Mouse (Mus musculus): ENCODE measurements at regions not wholly inside any gene's neighbourhood (a gene's known extent, or its start where the extent isn't known, plus 50 kb on each side); places are given as distances from the start of the nearest gene placed in this dataset.
A peak's percentile ranks its signal among the peaks of the same experiment; 100 is the strongest.

- TF ChIP-seq CTCF (IDR thresholded peaks at IDR 0.05; ENCODE audit: borderline replicate concordance, insufficient read depth, low read depth, low read length) (no peak), POLR2A (IDR thresholded peaks at IDR 0.05; ENCODE audit: borderline replicate concordance, insufficient read depth, low read length) (no peak)
- H3K4me1 ChIP-seq (ENCODE audit: control insufficient read depth, insufficient read depth, low read length): no peaks in the 10 kb centered on the region
- 33% methylated on average over 5 of the region's 5 CpGs for WGBS
- no peak overlapping the region for H3K27ac ChIP-seq (ENCODE audit: insufficient read depth, low read length)
- H3K4me3 ChIP-seq (replicated peaks; ENCODE audit: insufficient read depth, low read depth, low read length): no peak overlapping the region
- H3K27me3 ChIP-seq (ENCODE audit: control insufficient read depth, insufficient read depth, low read length): no peaks in the 10 kb centered on the region
- no peak for DNase-seq
These were observed 66.1 kb upstream of the Fgf10 start for GRCm38 (mm10) chr13:118603474-118603873.

GRCm38 (mm10) chr13:118596856-118597255 is 72.7 kb upstream of the Fgf10 start:
- Histone ChIP-seq H3K27me3 (ENCODE audit: control insufficient read depth, insufficient read depth, low read length) (no peaks in the 10 kb centered on the region), H3K27ac (ENCODE audit: insufficient read depth, low read length) (no peak overlapping the region), H3K4me3 (replicated peaks; ENCODE audit: insufficient read depth, low read depth, low read length) (no peak overlapping the region), H3K4me1 (ENCODE audit: control insufficient read depth, insufficient read depth, low read length) (no peaks in the 10 kb centered on the region)
- WGBS: 62% methylated on average over 5 of the region's 5 CpGs
- TF ChIP-seq CTCF (IDR thresholded peaks at IDR 0.05; ENCODE audit: borderline replicate concordance, insufficient read depth, low read depth, low read length) (0 out of 2 replicates have a peak, but pooled peaks have one; percentile 3), POLR2A (IDR thresholded peaks at IDR 0.05; ENCODE audit: borderline replicate concordance, insufficient read depth, low read length) (no peak)
- peak in 1 of 2 experiments; percentile 6 for DNase-seq

GRCm38 (mm10) chr13:118596218-118596795 is 73.3 kb upstream of the Fgf10 start:
- H3K27ac ChIP-seq (ENCODE audit: insufficient read depth, low read length): no peak overlapping the region
- 23% methylated on average over 6 of the region's 6 CpGs for WGBS
- H3K4me3 ChIP-seq (replicated peaks; ENCODE audit: insufficient read depth, low read depth, low read length): no peak overlapping the region
- TF ChIP-seq POLR2A (IDR thresholded peaks at IDR 0.05; ENCODE audit: borderline replicate concordance, insufficient read depth, low read length): no peak
- no peak for TF ChIP-seq CTCF (IDR thresholded peaks at IDR 0.05; ENCODE audit: borderline replicate concordance, insufficient read depth, low read depth, low read length)
- no peak for DNase-seq
- H3K27me3 ChIP-seq (ENCODE audit: control insufficient read depth, insufficient read depth, low read length): no peaks in the 10 kb centered on the region
- no peaks in the 10 kb centered on the region for H3K4me1 ChIP-seq (ENCODE audit: control insufficient read depth, insufficient read depth, low read length)

GRCm38 (mm10) chr13:118592074-118592473 is 77.5 kb upstream of the Fgf10 start:
- no peak for DNase-seq
- Histone ChIP-seq H3K4me3 (replicated peaks; ENCODE audit: insufficient read depth, low read depth, low read length) (no peak overlapping the region), H3K4me1 (ENCODE audit: control insufficient read depth, insufficient read depth, low read length) (no peaks in the 10 kb centered on the region), H3K27me3 (ENCODE audit: control insufficient read depth, insufficient read depth, low read length) (no peaks in the 10 kb centered on the region), H3K27ac (ENCODE audit: insufficient read depth, low read length) (no peak overlapping the region)
- TF ChIP-seq POLR2A (IDR thresholded peaks at IDR 0.05; ENCODE audit: borderline replicate concordance, insufficient read depth, low read length) (no peak), CTCF (IDR thresholded peaks at IDR 0.05; ENCODE audit: borderline replicate concordance, insufficient read depth, low read depth, low read length) (no peak)
- WGBS: 93% methylated on average over 4 of the region's 4 CpGs

GRCm38 (mm10) chr13:118572555-118572954 is 97.0 kb upstream of the Fgf10 start:
- Histone ChIP-seq H3K4me1 (ENCODE audit: control insufficient read depth, insufficient read depth, low read length) (no peaks in the 10 kb centered on the region), H3K4me3 (replicated peaks; ENCODE audit: insufficient read depth, low read depth, low read length) (no peak overlapping the region), H3K27me3 (ENCODE audit: control insufficient read depth, insufficient read depth, low read length) (no peaks in the 10 kb centered on the region), H3K27ac (ENCODE audit: insufficient read depth, low read length) (no peak overlapping the region)
- DNase-seq: no peak
- 9% methylated on average over 1 of the region's 1 CpGs for WGBS
- TF ChIP-seq POLR2A (IDR thresholded peaks at IDR 0.05; ENCODE audit: borderline replicate concordance, insufficient read depth, low read length): no peak
- no peak for TF ChIP-seq CTCF (IDR thresholded peaks at IDR 0.05; ENCODE audit: borderline replicate concordance, insufficient read depth, low read depth, low read length)

GRCm38 (mm10) chr13:118565219-118565833 is 104.3 kb upstream of the Fgf10 start:
- H3K4me1 ChIP-seq (ENCODE audit: control insufficient read depth, insufficient read depth, low read length): no peaks in the 10 kb centered on the region
- H3K4me3 ChIP-seq (replicated peaks; ENCODE audit: insufficient read depth, low read depth, low read length): no peak overlapping the region
- H3K27ac ChIP-seq (ENCODE audit: insufficient read depth, low read length): no peak overlapping the region
- no peak for DNase-seq
- H3K27me3 ChIP-seq (ENCODE audit: control insufficient read depth, insufficient read depth, low read length): no peaks in the 10 kb centered on the region
- TF ChIP-seq POLR2A (IDR thresholded peaks at IDR 0.05; ENCODE audit: borderline replicate concordance, insufficient read depth, low read length) (no peak), CTCF (IDR thresholded peaks at IDR 0.05; ENCODE audit: borderline replicate concordance, insufficient read depth, low read depth, low read length) (no peak)

GRCm38 (mm10) chr13:118558966-118559365 is 110.6 kb upstream of the Fgf10 start:
- DNase-seq: no peak
- Histone ChIP-seq H3K27me3 (ENCODE audit: control insufficient read depth, insufficient read depth, low read length) (no peaks in the 10 kb centered on the region), H3K4me1 (ENCODE audit: control insufficient read depth, insufficient read depth, low read length) (no peaks in the 10 kb centered on the region), H3K27ac (ENCODE audit: insufficient read depth, low read length) (no peak overlapping the region), H3K4me3 (replicated peaks; ENCODE audit: insufficient read depth, low read depth, low read length) (no peak overlapping the region)
- WGBS: 85% methylated on average over 2 of the region's 2 CpGs
- no peak for TF ChIP-seq CTCF (IDR thresholded peaks at IDR 0.05; ENCODE audit: borderline replicate concordance, insufficient read depth, low read depth, low read length)
- TF ChIP-seq POLR2A (IDR thresholded peaks at IDR 0.05; ENCODE audit: borderline replicate concordance, insufficient read depth, low read length): no peak

- no peak overlapping the region for H3K27ac ChIP-seq (ENCODE audit: insufficient read depth, low read length)
- H3K4me3 ChIP-seq (replicated peaks; ENCODE audit: insufficient read depth, low read depth, low read length): no peak overlapping the region
- DNase-seq: no peak
- no peaks in the 10 kb centered on the region for H3K27me3 ChIP-seq (ENCODE audit: control insufficient read depth, insufficient read depth, low read length)
- WGBS: 71% methylated on average over 2 of the region's 2 CpGs
- TF ChIP-seq CTCF (IDR thresholded peaks at IDR 0.05; ENCODE audit: borderline replicate concordance, insufficient read depth, low read depth, low read length): no peak
- no peak for TF ChIP-seq POLR2A (IDR thresholded peaks at IDR 0.05; ENCODE audit: borderline replicate concordance, insufficient read depth, low read length)
- no peaks in the 10 kb centered on the region for H3K4me1 ChIP-seq (ENCODE audit: control insufficient read depth, insufficient read depth, low read length)
These were observed 117.6 kb upstream of the Fgf10 start for GRCm38 (mm10) chr13:118552029-118552428.

All from cerebellum, adult 2 months (tissue).